Mouse (Mus musculus) ES-E14 (cell line): ENCODE measurements around the gene Chrm3. TPM values are rescaled to one million over a fixed set of nuclear protein-coding genes. Genes with fewer than 3 reads are reported as not detected.

Experiments
- DNase-seq: peaks from one replicate; pipeline ENCODE4 v3.0.0-alpha.2; 2013; ENCODE audit warnings: low read depth, low spot score
- H3K27ac ChIP-seq: 2 replicates; pipeline ENCODE4 v1.5.1; 2012; ENCODE audit warnings: low read depth, mild to moderate bottlenecking, low read length, moderate library complexity, mixed read lengths; ENCODE audit not compliant: poor library complexity, insufficient read depth, severe bottlenecking
- H3K36me3 ChIP-seq: 2 replicates; pipeline ENCODE4 v1.6.1; 2012; ENCODE audit warnings: mild to moderate bottlenecking, low read length, moderate library complexity, mixed read lengths; ENCODE audit not compliant: control insufficient read depth, poor library complexity, insufficient read depth, severe bottlenecking
- H3K4me1 ChIP-seq, 2 experiments: fragments of 150-350 bp in 1 of 2; sonication (generic) in 1 of 2; 2 replicates each; pipeline ENCODE4 v1.6.1; 2012; ENCODE audit warnings: low read length in 2 of 2, mild to moderate bottlenecking in 1 of 2, mixed read lengths in 1 of 2; ENCODE audit not compliant: control insufficient read depth in 2 of 2, insufficient read depth in 2 of 2, poor library complexity in 1 of 2
- H3K4me3 ChIP-seq, 2 experiments: fragments of 150-350 bp in 1 of 2; sonication (generic) in 1 of 2; 2 replicates each; pipeline ENCODE4 v1.5.1; 2012; ENCODE audit warnings: low read length in 2 of 2, low read depth in 1 of 2, mild to moderate bottlenecking in 1 of 2, mixed read lengths in 1 of 2; ENCODE audit not compliant: insufficient read depth in 1 of 2, poor library complexity in 1 of 2, severe bottlenecking in 1 of 2
- H3K9ac ChIP-seq: 2 replicates; pipeline ENCODE4 v1.6.1; 2012; ENCODE audit warnings: low read depth, mild to moderate bottlenecking, low read length, mixed read lengths; ENCODE audit not compliant: poor library complexity, insufficient read depth, severe bottlenecking
- H3K9me3 ChIP-seq: fragments of 150-350 bp; sonication (generic); 2 replicates; pipeline ENCODE4 v1.6.1; 2012; ENCODE audit warnings: low read depth, mild to moderate bottlenecking, low read length; ENCODE audit not compliant: control insufficient read depth, insufficient read depth
- CHD2 ChIP-seq: IDR thresholded peaks from 2 replicates; pipeline ENCODE4 v1.6.1; 2014; ENCODE audit warnings: mild to moderate bottlenecking, low read depth, low read length, inconsistent platforms
- HCFC1 ChIP-seq: IDR thresholded peaks from 2 replicates; pipeline ENCODE4 v1.6.1; 2012; ENCODE audit warnings: low read length, inconsistent platforms, borderline replicate concordance; ENCODE audit not compliant: insufficient read depth
- MAFK ChIP-seq: IDR thresholded peaks from 2 replicates; pipeline ENCODE4 v1.6.1; 2014; ENCODE audit warnings: mild to moderate bottlenecking, low read depth, low read length, inconsistent platforms; ENCODE audit not compliant: insufficient read depth
- ZC3H11A ChIP-seq: IDR thresholded peaks from 2 replicates; pipeline ENCODE4 v1.6.1; 2012; ENCODE audit warnings: low read depth, mild to moderate bottlenecking, inconsistent platforms, low read length, borderline replicate concordance
- ZNF384 ChIP-seq: IDR thresholded peaks from 2 replicates; pipeline ENCODE4 v1.6.1; 2012; ENCODE audit warnings: low read depth, low read length, inconsistent platforms
- in situ Hi-C, 2 experiments: fragments of 600-800 bp; cut with MboI; formaldehyde crosslinking; loops; one replicate each; pipeline ENCODE4 v1.15.1; 2025; ENCODE audit warnings: low sequenced_read_pairs in 2 of 2, inconsistent platforms in 1 of 2; ENCODE audit not compliant: unreplicated experiment in 2 of 2
- total RNA-seq: library from RNA; depleted of rRNA; stranded (reverse); fragments of 300-350 nt; gene quantifications from 2 replicates; pipeline ENCODE4 v1.2.3, GENCODE M21; 2012

Chrm3 gene
- total RNA-seq, 1 experiment, result 2.7 TPM

DNA sequence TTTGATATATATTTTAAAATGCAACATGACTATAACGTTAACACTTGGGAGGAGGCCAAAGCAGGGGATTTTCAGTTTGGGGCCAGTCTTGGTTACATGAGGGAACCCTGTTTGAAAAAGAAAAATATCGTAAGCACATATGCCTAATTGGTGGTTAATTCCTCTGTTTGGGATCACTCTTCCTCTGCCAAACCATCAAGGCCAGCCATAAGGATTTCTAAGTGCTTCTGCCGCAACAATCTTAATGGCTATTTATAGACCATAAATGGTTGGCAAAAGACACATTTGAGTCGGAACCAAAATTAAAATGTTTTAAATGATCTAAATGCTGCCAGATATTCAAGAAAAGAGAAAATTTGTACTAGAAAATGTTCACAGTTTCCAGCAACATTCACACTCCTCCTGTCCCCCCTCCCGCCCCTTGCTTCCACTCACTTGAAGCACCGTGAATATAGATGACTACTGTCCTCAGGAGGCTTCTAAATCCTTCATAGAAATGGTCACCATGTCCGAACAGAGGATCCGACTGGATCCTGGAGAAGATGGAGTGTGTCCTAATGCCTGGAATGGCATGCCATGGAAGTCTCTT lies 307.3 kb downstream of the Chrm3 start:
- Histone ChIP-seq H3K36me3 (no peaks in the 10 kb centered on the region), H3K9ac (no peak overlapping the region), H3K9me3 (no peaks in the 10 kb centered on the region), H3K4me1 (no peaks in the 10 kb centered on the region), H3K27ac (no peak overlapping the region), H3K4me3 (no peak overlapping the region)
- TF ChIP-seq CHD2, result no peak
- TF ChIP-seq MAFK, result no peak
- TF ChIP-seq HCFC1, result no peak
- DNase-seq, result no peak
- in situ Hi-C loops, result no loop called here

GRCm38 (mm10) chr13:10045651-10046350 lies 314.8 kb downstream of the Chrm3 start:
- in situ Hi-C loops, result no loop called here
- no peak for TF ChIP-seq HCFC1
- TF ChIP-seq ZC3H11A, result no peak
- no peak for TF ChIP-seq MAFK
- no peak for TF ChIP-seq CHD2
- no peak for TF ChIP-seq ZNF384
- DNase-seq, result no peak
- H3K4me1 ChIP-seq, result no peaks in the 10 kb centered on the region
- H3K36me3 ChIP-seq, result no peaks in the 10 kb centered on the region
- H3K4me3 ChIP-seq, result no peak overlapping the region
- H3K27ac ChIP-seq, result no peak overlapping the region
- H3K9ac ChIP-seq, result no peak overlapping the region
- no peaks in the 10 kb centered on the region for H3K9me3 ChIP-seq

GRCm38 (mm10) chr13:10044084-10044483 lies 316.6 kb downstream of the Chrm3 start:
- in situ Hi-C loops, result no loop called here
- TF ChIP-seq HCFC1 (no peak), ZNF384 (no peak), CHD2 (no peak), MAFK (no peak), ZC3H11A (no peak)
- no peaks in the 10 kb centered on the region for H3K36me3 ChIP-seq
- no peak overlapping the region for H3K4me3 ChIP-seq
- no peak overlapping the region for H3K9ac ChIP-seq
- no peak overlapping the region for H3K27ac ChIP-seq
- H3K4me1 ChIP-seq, result no peaks in the 10 kb centered on the region
- H3K9me3 ChIP-seq, result no peaks in the 10 kb centered on the region
- DNase-seq, result no peak

- H3K4me3 ChIP-seq, result no peak overlapping the region
- peaks cover 0 to 3% of the 10 kb centered on the region in 2 experiments; a peak in 1 of 4 replicates for H3K4me1 ChIP-seq
- TF ChIP-seq ZNF384, result no peak
- TF ChIP-seq MAFK, result no peak
- no peak for TF ChIP-seq CHD2
- no peak for TF ChIP-seq HCFC1
- TF ChIP-seq ZC3H11A, result no peak
- no peak overlapping the region for H3K9ac ChIP-seq
- H3K36me3 ChIP-seq, result no peaks in the 10 kb centered on the region
- DNase-seq, result no peak
- no peaks in the 10 kb centered on the region for H3K9me3 ChIP-seq
- no peak overlapping the region for H3K27ac ChIP-seq
- in situ Hi-C loops, result no loop called here
Observed at GRCm38 (mm10) chr13:10033570-10034399, 326.9 kb downstream of the Chrm3 start.
